Mouse (Mus musculus) stomach, embryonic 16.5 days (tissue): ENCODE data around the gene Prrx2. TPM values are rescaled to one million over a fixed set of nuclear protein-coding genes. Genes with fewer than 3 reads are reported as not detected.
A peak's percentile ranks its signal among the peaks of the same experiment; 100 is the strongest.

Experiments
- ATAC-seq: fragments of 200-750 bp; cut with Nextera tagmentation; 2 replicates; pipeline ENCODE4 v1.8.0; 2017; ENCODE audit warnings: moderate number of reproducible peaks, moderate TSS enrichment; ENCODE audit not compliant: insufficient read depth, low FRiP score
- H3K27ac ChIP-seq: fragments of 300-500 bp; sonication (generic); 2 replicates; pipeline ENCODE4 v1.5.1; 2014; ENCODE audit warnings: low read length
- H3K27me3 ChIP-seq: fragments of 300-500 bp; sonication (generic); 2 replicates; pipeline ENCODE4 v1.6.1; 2014; ENCODE audit warnings: low read length, control low read depth, mixed read lengths; ENCODE audit not compliant: control insufficient read depth, insufficient read depth
- H3K36me3 ChIP-seq: fragments of 300-500 bp; sonication (generic); 2 replicates; pipeline ENCODE4 v1.6.1; 2014; ENCODE audit warnings: low read length; ENCODE audit not compliant: control insufficient read depth, insufficient read depth
- H3K4me1 ChIP-seq: fragments of 300-500 bp; sonication (generic); 2 replicates; pipeline ENCODE4 v1.6.1; 2014; ENCODE audit warnings: low read length, control low read depth, mixed read lengths; ENCODE audit not compliant: control insufficient read depth, insufficient read depth
- H3K4me2 ChIP-seq: fragments of 300-500 bp; sonication (generic); 2 replicates; pipeline ENCODE4 v1.6.1; 2014; ENCODE audit warnings: low read depth, low read length, mixed read lengths
- H3K4me3 ChIP-seq: fragments of 300-500 bp; sonication (generic); replicated peaks from 2 replicates; pipeline ENCODE4 v1.5.1; 2014; ENCODE audit warnings: mild to moderate bottlenecking, low read length
- H3K9ac ChIP-seq: fragments of 300-500 bp; sonication (generic); 2 replicates; pipeline ENCODE4 v1.6.1; 2014; ENCODE audit warnings: low read length
- H3K9me3 ChIP-seq: fragments of 300-500 bp; sonication (generic); replicated peaks from 2 replicates; pipeline ENCODE4 v1.6.1; 2016; ENCODE audit warnings: low read length, control low read depth; ENCODE audit not compliant: control insufficient read depth
- WGBS: fragments of 180-500 bp; shearing (Covaris S2); extraction: QIAGEN DNeasy Blood & Tissue Kit; methylation state at CpG from one replicate; pipeline ENCODE4 v1.1.7; 2014; 5-methylcytosine and 5-hydroxymethylcytosine counted together
- polyA plus RNA-seq: library from polyadenylated mRNA; unstranded; fragments of >200 nt; fragmentation: Nextera tagmentation; extraction: Ambion mirVana; gene quantifications from 2 replicates; pipeline ENCODE4 v1.2.1, GENCODE M21; 2015

Gene Prrx2
- polyA plus RNA-seq, 1 experiment from 2014 or later, result 3.9 TPM

DNA sequence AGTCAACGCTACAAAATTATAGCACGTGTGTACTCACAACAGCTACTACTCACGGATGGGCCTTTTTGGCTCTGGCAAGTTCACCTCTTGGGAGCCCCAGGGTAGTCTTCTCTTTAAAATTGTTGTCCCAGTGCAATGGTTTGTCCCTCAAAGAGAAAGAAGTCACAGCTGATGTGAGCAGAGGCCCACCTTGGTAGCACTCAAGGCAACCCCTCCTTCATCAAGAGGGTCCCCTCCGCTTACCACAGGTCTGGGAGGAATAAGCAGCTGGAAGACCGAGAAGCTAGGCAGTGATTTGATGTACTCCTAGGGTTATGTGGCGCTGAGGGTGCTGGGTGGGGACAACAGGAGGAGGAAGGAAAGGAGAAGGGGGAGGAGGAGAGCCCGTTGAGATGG lies 34.1 kb upstream of the Prrx2 start:
- H3K4me2 ChIP-seq, result peak overlapping the region; percentile 93
- ATAC-seq, result no peak
- peaks cover 13% of the 10 kb centered on the region for H3K4me1 ChIP-seq
- H3K9me3 ChIP-seq, result no peaks in the 10 kb centered on the region
- no peaks in the 10 kb centered on the region for H3K36me3 ChIP-seq
- peak overlapping the region; percentile 53 for H3K4me3 ChIP-seq
- H3K9ac ChIP-seq, result peak overlapping the region; percentile 77
- no peak overlapping the region for H3K27ac ChIP-seq
- WGBS, result 36% methylated on average over 7 of the region's 7 CpGs
- no peaks in the 10 kb centered on the region for H3K27me3 ChIP-seq

DNA sequence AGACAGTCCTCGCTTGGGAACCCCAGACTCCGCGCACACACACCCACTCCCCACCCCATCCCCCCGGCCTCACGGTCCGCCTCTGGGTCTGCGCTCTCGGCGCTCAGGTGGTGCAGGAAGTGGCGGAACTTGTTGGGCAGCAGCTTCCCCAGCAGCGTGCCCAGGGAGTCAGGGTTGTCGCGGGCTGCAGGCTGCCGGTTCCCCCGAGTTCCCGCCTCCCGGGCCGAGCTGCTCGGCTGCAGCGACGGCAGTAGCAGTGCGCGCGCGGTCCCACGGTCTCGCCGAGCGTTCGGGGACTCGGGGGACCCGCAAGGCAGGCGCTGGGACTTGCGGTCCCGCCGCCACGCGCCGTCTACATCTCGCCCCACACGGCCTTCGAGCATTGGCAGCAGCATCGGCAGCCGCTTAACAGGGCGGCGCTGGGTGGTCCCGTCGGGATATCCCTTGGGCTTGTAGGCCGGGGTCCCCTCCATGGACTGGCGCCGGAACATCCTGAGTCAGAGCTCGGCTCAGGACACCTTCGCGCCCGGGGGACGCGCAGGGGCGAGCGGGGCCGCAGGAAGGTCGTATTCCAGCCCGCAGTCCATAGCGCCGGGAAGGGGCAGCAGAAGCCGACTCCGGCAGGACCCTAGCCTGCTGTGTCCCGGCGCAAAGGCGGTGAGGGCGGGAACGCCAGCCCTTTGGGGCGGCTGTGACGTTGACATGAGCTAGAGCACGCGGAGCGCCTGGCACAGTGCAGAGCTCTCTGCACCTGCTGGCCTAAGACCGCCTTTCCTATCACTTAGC lies 33.5 kb upstream of the Prrx2 start:
- no peak overlapping the region for H3K27ac ChIP-seq
- H3K9ac ChIP-seq, result peak overlapping the region; percentile 77
- H3K27me3 ChIP-seq, result no peaks in the 10 kb centered on the region
- H3K4me1 ChIP-seq, result peaks cover 10% of the 10 kb centered on the region
- ATAC-seq, result peak; percentile 71
- peak overlapping the region; percentile 93 for H3K4me2 ChIP-seq
- under 1% methylated on average over 77 of the region's 77 CpGs for WGBS
- H3K36me3 ChIP-seq, result no peaks in the 10 kb centered on the region
- H3K4me3 ChIP-seq, result peak overlapping the region; percentile 53
- H3K9me3 ChIP-seq, result no peaks in the 10 kb centered on the region

DNA sequence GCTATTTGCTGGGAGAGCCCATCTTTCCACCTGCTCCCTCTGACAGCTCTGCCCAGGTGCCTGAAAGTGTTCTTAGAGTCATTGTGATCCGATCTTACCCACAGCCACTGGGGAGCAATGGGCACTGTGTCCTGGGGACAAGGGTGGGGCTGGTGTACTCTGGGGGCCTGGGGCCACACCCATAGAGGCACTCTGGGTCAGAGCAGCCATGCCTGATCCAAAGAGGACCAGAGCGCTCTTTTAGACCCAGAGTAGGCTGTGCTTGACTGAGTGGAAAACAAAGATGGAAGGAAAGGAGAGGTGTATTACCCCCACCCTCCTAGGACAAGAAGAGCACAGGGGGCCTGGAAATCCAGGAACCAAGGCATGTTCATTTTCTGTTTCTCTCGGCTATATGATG lies 31.2 kb upstream of the Prrx2 start, which contains the start of gene 1700001O22Rik:
1700001O22Rik (minus strand) TSS at position 58 of the 400 bp plus-strand sequence.
- no peaks in the 10 kb centered on the region for H3K36me3 ChIP-seq
- H3K4me1 ChIP-seq, result peaks cover 4% of the 10 kb centered on the region; the same call in 1 of the 2 replicates
- no peak within 1 kb of the TSS for H3K4me2 ChIP-seq
- no peak for ATAC-seq
- no peaks in the 10 kb centered on the region for H3K27me3 ChIP-seq
- H3K4me3 ChIP-seq, result no peak within 1 kb of the TSS
- H3K9ac ChIP-seq, result no peak within 1 kb of the TSS
- 81% methylated on average over 3 of the region's 3 CpGs for WGBS
- H3K27ac ChIP-seq, result no peak within 1 kb of the TSS
- no peaks in the 10 kb centered on the region for H3K9me3 ChIP-seq

DNA sequence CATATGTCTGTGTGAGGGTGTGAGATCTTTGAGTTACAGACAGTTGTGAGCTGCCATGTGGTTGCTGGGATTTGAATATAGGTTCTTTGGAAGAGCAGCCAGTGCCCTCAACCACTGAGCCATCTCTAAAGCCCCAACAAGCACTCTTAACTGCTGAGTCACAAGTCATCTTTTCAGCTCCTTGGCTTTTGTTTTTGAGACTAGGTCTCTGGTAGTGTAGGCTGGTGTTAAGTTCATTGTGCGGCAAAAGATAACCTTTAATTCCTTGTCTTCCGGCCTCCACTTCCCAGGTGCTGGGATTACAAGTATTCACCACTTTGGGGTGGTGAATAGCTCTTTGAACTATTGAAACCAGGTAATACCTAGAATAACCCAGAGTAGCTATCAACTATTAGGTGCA lies 28.8 kb upstream of the Prrx2 start:
- H3K4me1 ChIP-seq, result peaks cover 13% of the 10 kb centered on the region
- H3K27me3 ChIP-seq, result no peaks in the 10 kb centered on the region

DNA sequence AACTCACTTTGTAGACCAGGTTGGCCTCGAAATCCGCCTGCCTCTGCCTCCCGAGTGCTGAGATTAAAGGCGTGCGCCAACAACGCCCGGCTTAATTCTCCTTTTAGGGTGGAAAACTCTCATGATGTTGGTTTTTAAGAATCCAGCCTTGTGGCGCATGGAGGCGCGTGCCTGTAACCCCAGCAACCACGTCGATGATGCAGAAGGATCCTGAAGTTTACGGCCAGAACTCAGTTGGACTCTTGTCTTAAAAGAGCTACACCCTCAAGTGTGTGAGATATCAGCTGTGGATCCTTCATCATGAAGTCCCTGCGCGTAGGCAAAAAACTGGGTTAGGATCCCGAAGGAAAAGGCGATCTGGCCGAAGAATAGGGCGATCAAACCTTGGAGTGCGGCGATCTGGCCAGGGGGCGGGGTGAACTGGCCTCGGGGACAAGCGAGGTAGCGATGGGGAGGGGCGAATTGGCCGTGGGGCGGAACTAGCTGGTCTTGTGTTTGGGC lies 27.6 kb upstream of the Prrx2 start:
- H3K9ac ChIP-seq, result peak overlapping the region; percentile 83
- no peaks in the 10 kb centered on the region for H3K27me3 ChIP-seq
- peak overlapping the region; percentile 87 for H3K4me3 ChIP-seq
- peak; percentile 6 for ATAC-seq
- peak overlapping the region; percentile 62 for H3K27ac ChIP-seq
- H3K9me3 ChIP-seq, result no peaks in the 10 kb centered on the region
- peaks cover 10% of the 10 kb centered on the region; the same call in 1 of the 2 replicates for H3K4me1 ChIP-seq
- no peaks in the 10 kb centered on the region for H3K36me3 ChIP-seq
- H3K4me2 ChIP-seq, result peak overlapping the region; percentile 85
- 6% methylated on average over 28 of the region's 28 CpGs for WGBS

More for the DNA sequence above, 28.8 kb upstream of the Prrx2 start:
- ATAC-seq, result no peak
- WGBS, result 82% methylated on average over 2 of the region's 2 CpGs
- Histone ChIP-seq H3K4me3 (no peak overlapping the region), H3K36me3 (no peaks in the 10 kb centered on the region), H3K9me3 (no peaks in the 10 kb centered on the region), H3K27ac (no peak overlapping the region), H3K9ac (no peak overlapping the region), H3K4me2 (no peak overlapping the region)

DNA sequence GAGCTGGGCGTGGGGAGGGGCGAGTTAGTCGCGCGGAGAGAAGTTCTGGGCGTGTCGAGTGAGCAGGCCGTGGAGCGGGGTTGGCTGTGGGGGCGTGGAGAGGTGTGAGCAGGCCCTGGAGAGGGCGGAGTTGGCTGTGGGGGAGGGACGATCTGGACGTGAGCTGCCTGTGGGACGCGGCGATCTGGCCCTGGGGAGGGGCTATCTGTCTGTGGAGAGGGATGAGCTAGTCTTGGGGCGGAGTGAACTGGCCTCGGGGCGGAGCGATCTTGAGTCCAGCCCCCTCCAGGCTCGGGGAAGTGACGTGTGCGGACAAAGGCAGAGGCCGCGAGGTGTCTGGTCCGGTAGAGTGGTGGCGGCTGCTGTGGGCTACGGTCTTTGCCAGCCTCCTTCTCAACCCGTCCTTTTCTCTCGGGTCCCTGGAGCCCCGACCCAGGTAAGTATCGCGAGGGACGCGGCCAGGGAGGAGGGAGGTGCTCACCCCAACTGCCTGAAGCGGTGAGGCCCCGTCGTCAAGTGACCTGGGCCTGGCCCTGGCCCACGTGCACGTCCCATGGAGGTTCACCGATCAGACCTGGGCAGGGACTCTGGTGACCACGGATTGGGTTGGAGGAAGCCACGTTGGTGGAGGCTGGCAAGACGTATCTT lies 27.0 kb upstream of the Prrx2 start, which contains the start of gene Ntmt1:
Ntmt1 (plus strand) TSS at position 179 of the 648 bp plus-strand sequence.
- peak within 1 kb of the TSS; percentile 90 for H3K9ac ChIP-seq
- H3K36me3 ChIP-seq, result no peaks in the 10 kb centered on the region
- no peaks in the 10 kb centered on the region for H3K9me3 ChIP-seq
- no peaks in the 10 kb centered on the region for H3K27me3 ChIP-seq
- peak; percentile 99 for ATAC-seq
- H3K27ac ChIP-seq, result peak within 1 kb of the TSS; percentile 79
- H3K4me1 ChIP-seq, result peaks cover 10% of the 10 kb centered on the region; the same call in 1 of the 2 replicates
- peak within 1 kb of the TSS; percentile 85 for H3K4me2 ChIP-seq
- H3K4me3 ChIP-seq, result peak within 1 kb of the TSS; percentile 87
- 0% methylated on average over 42 of the region's 44 CpGs for WGBS

DNA sequence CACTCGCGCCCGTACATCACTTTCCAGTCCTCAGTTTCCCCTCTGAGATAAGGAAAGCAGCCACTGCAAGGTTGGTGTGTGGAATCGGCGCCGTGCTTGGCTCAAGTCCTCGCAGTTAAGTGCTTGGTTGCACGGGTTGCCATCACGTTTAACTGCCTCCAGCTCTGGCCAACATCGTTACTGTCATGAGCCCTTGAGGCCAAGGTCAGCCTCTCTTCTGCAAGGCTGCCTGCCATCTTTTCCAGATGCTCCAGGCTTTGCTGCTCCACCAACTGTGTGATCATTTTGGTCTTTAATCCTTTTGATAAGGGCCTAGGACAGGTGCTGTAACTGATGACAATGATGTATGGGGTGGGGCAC lies 26.5 kb upstream of the Prrx2 start:
- H3K4me1 ChIP-seq, result peaks cover 10% of the 10 kb centered on the region; the same call in 1 of the 2 replicates
- 2% methylated on average over 10 of the region's 10 CpGs for WGBS
- no peak for ATAC-seq

DNA sequence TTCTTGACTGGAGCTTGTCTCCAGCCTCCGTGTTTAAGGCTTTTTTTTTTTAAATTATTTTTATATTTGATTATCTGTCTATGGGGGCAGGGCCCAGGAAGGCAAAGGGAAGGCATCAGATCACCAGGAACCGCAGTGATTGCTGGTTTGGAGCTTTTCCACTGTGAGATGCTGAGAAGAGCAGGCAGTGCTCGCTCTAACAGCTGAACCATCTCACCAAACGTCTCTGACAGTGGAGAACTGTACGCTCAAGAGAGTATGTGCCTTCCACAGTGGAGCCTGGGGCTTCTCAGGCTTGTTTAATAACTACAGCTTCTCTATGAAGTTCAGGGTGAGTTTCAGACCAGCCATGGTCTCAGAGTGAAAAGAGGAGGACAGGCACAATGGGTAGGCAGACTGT lies 25.3 kb upstream of the Prrx2 start:
- no peak overlapping the region for H3K27ac ChIP-seq
- no peak for ATAC-seq
- H3K36me3 ChIP-seq, result peaks cover 6% of the 10 kb centered on the region; the same call in 1 of the 2 replicates
- peaks cover 10% of the 10 kb centered on the region; the same call in 1 of the 2 replicates for H3K4me1 ChIP-seq
- H3K4me2 ChIP-seq, result peak overlapping the region; percentile 26; the same call in 1 of the 2 replicates
- WGBS, result 54% methylated on average over 5 of the region's 5 CpGs
- H3K9me3 ChIP-seq, result no peaks in the 10 kb centered on the region
- 0 out of 2 replicates have a peak overlapping the region, but pooled peaks have one; percentile 12 for H3K4me3 ChIP-seq
- no peaks in the 10 kb centered on the region for H3K27me3 ChIP-seq
- peak overlapping the region; percentile 31; the same call in 1 of the 2 replicates for H3K9ac ChIP-seq

More for the DNA sequence above, 26.5 kb upstream of the Prrx2 start:
- Histone ChIP-seq H3K4me3 (peak overlapping the region; percentile 87), H3K4me2 (peak overlapping the region; percentile 85), H3K27me3 (no peaks in the 10 kb centered on the region), H3K27ac (peak overlapping the region; percentile 79), H3K9ac (peak overlapping the region; percentile 90), H3K36me3 (peaks cover under 1% of the 10 kb centered on the region; the same call in 1 of the 2 replicates), H3K9me3 (no peaks in the 10 kb centered on the region)
